Mouse (Mus musculus) hindbrain, embryonic 16.5 days (tissue): ENCODE data around the gene Tldc1. TPM values are rescaled to one million over a fixed set of nuclear protein-coding genes. Genes with fewer than 3 reads are reported as not detected.
A peak's percentile ranks its signal among the peaks of the same experiment; 100 is the strongest.

ENCODE experiments used
- ATAC-seq: fragments of 200-750 bp; cut with Nextera tagmentation; 2 replicates; pipeline ENCODE4 v1.8.0; 2017; ENCODE audit warnings: moderate TSS enrichment, moderate library complexity
- H3K27ac ChIP-seq: fragments of 300-500 bp; sonication (generic); 2 replicates; pipeline ENCODE4 v1.5.1; 2014; ENCODE audit warnings: low read depth, mild to moderate bottlenecking, control low read depth, low read length, moderate library complexity
- H3K27me3 ChIP-seq: fragments of 300-500 bp; sonication (generic); replicated peaks from 2 replicates; pipeline ENCODE4 v1.6.1; 2014; ENCODE audit warnings: low read length; ENCODE audit not compliant: control insufficient read depth, insufficient read depth
- H3K36me3 ChIP-seq: fragments of 300-500 bp; sonication (generic); 2 replicates; pipeline ENCODE4 v1.6.1; 2014; ENCODE audit warnings: mild to moderate bottlenecking, low read length, moderate library complexity, mixed read lengths; ENCODE audit not compliant: control insufficient read depth, insufficient read depth
- H3K4me1 ChIP-seq: fragments of 300-500 bp; sonication (generic); 2 replicates; pipeline ENCODE4 v1.6.1; 2014; ENCODE audit warnings: low read depth, low read length; ENCODE audit not compliant: control insufficient read depth, insufficient read depth
- H3K4me2 ChIP-seq: fragments of 300-500 bp; sonication (generic); 2 replicates; pipeline ENCODE4 v1.6.1; 2014; ENCODE audit warnings: mild to moderate bottlenecking, low read length, control low read depth, moderate library complexity
- H3K4me3 ChIP-seq: fragments of 300-500 bp; sonication (generic); 2 replicates; pipeline ENCODE4 v1.5.1; 2014; ENCODE audit warnings: mild to moderate bottlenecking, low read length, control low read depth, moderate library complexity
- H3K9ac ChIP-seq: fragments of 300-500 bp; sonication (generic); 2 replicates; pipeline ENCODE4 v1.6.1; 2014; ENCODE audit warnings: low read depth, mild to moderate bottlenecking, control low read depth, low read length, moderate library complexity
- H3K9me3 ChIP-seq: fragments of 300-500 bp; sonication (generic); 2 replicates; pipeline ENCODE4 v1.6.1; 2014; ENCODE audit warnings: mild to moderate bottlenecking, low read length, moderate library complexity; ENCODE audit not compliant: control insufficient read depth
- WGBS: fragments of 180-500 bp; shearing (Covaris S2); extraction: QIAGEN DNeasy Blood & Tissue Kit; methylation state at CpG from one replicate; pipeline ENCODE4 v1.1.7; 2014; 5-methylcytosine and 5-hydroxymethylcytosine counted together
- polyA plus RNA-seq: library from polyadenylated mRNA; unstranded; fragments of >200 nt; fragmentation: Nextera tagmentation; extraction: Ambion mirVana; gene quantifications from 2 replicates; pipeline ENCODE4 v1.2.1, GENCODE M21; 2015

Gene Tldc1
- polyA plus RNA-seq, 1 experiment from 2014 or later = 11.4 TPM

DNA sequence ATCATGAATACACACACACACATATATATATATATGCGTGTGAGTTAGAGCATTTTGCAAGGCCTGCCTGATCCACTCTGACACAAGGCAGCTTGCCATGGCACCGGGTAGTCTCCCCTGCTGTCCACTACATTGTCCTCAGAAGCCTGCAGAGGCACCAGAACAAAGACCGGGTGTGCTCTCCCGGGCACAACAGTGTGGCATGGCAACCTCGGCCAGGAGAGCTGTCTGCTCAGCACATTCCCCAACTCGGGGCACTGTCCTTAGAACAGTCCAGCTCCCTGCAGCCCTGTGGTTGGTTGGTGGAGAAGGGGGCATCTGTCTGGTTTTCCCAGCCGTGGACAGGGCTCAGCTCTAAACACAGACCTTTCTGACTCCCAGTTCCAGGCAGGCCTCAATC lies 41.1 kb upstream of the Tldc1 start:
- Histone ChIP-seq H3K4me1 (peaks cover 8% of the 10 kb centered on the region; the same call in 1 of the 2 replicates), H3K36me3 (peaks cover 7% of the 10 kb centered on the region), H3K4me2 (no peak overlapping the region), H3K27me3 (no peaks in the 10 kb centered on the region), H3K4me3 (no peak overlapping the region), H3K9me3 (no peaks in the 10 kb centered on the region), H3K9ac (no peak overlapping the region), H3K27ac (0 out of 2 replicates have a peak overlapping the region, but pooled peaks have one; percentile 12)
- WGBS = 47% methylated on average over 7 of the region's 7 CpGs
- ATAC-seq = no peak

DNA sequence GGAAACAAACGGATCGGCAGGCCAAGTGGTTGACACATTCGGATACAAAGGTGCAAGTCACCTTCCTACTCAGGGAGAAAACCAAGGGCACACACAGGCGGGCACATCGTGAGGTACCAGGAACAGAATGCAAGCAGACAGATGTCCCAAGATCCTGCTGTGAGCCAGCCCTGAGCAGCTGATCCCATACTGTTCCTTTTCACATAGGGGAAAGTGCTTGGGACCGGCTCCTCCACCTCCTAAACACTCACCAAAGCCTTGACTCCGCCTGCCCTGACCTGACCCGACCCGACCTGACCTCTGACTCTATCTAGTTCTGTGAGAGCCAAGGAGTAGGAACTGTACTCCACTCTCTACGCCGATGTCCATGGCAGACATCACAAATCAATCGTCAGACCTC lies 39.2 kb upstream of the Tldc1 start:
- Histone ChIP-seq H3K4me1 (peaks cover 7% of the 10 kb centered on the region; the same call in 1 of the 2 replicates), H3K36me3 (peaks cover 7% of the 10 kb centered on the region), H3K4me2 (no peak overlapping the region), H3K9ac (no peak overlapping the region), H3K27ac (no peak overlapping the region), H3K9me3 (no peaks in the 10 kb centered on the region), H3K27me3 (no peaks in the 10 kb centered on the region), H3K4me3 (no peak overlapping the region)
- WGBS = 33% methylated on average over 12 of the region's 12 CpGs
- no peak for ATAC-seq

DNA sequence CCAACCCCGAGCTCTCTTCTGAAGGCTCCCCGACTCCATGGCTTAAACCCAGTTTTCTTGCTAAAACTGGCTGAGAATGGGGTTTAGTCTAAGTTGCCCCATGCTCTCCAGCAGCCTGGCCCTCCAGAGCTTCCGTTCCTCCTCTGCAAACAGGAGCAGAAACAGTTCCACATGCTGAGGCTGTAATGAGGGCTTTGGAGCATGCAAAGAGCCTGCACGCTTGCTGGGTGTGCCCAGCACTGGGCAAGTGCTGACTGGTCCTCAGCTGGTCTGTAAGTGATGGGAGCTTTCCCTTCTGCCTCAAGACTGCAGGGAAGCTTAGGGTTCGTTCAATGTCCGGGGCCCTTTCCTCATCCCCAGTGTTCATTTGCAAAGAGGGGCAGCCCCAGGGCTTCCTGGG lies 38.0 kb upstream of the Tldc1 start:
- H3K4me1 ChIP-seq = peaks cover 12% of the 10 kb centered on the region
- no peak overlapping the region for H3K4me2 ChIP-seq
- no peaks in the 10 kb centered on the region for H3K36me3 ChIP-seq
- no peak overlapping the region for H3K4me3 ChIP-seq
- H3K27me3 ChIP-seq = no peaks in the 10 kb centered on the region
- WGBS = 64% methylated on average over 6 of the region's 6 CpGs
- H3K9ac ChIP-seq = no peak overlapping the region
- H3K9me3 ChIP-seq = no peaks in the 10 kb centered on the region
- no peak overlapping the region for H3K27ac ChIP-seq
- ATAC-seq = no peak

DNA sequence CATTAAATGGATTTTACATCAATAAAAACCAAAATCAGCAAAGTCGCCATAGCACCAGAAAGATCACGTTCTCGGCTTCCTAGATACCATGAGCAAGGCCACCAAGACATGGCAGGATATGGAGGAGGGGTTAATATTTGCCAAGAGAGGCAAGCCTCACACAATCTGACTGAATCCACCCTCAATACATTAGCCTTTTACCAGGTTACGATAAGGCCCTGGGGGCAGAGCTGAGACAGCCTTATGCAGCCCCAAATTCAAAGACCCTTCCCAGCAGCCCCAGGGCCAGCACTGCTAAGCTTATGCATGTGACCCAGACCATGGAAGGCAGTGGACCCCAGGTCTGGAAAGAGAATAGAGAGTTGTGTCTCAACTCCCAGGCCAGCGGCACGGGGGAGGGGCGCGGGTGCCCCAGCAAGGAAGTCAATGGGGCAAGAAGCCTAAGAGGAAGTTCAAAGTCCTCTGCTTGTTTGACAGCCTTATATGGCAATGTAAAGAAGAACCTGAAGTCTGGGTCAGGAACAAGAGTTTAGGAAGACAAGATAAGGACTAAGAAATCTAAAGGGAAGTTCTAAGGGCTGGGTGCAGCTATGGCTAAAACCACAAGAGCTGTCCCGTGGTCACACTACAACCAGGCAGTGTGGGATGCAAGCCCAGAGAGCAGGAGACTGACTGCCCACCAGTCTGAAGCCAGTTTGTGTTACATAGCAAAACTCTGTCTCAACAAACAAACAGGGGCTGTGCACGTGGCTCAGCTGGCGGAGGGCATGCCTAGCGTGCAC lies 34.6 kb upstream of the Tldc1 start:
- Histone ChIP-seq H3K27me3 (no peaks in the 10 kb centered on the region), H3K9ac (no peak overlapping the region), H3K27ac (no peak overlapping the region), H3K36me3 (peaks cover 7% of the 10 kb centered on the region; the same call in 1 of the 2 replicates), H3K9me3 (no peaks in the 10 kb centered on the region), H3K4me1 (peaks cover 22% of the 10 kb centered on the region), H3K4me2 (no peak overlapping the region), H3K4me3 (no peak overlapping the region)
- whole genome bisulfite sequencing = 74% methylated on average over 12 of the region's 12 CpGs
- no peak for ATAC-seq

DNA sequence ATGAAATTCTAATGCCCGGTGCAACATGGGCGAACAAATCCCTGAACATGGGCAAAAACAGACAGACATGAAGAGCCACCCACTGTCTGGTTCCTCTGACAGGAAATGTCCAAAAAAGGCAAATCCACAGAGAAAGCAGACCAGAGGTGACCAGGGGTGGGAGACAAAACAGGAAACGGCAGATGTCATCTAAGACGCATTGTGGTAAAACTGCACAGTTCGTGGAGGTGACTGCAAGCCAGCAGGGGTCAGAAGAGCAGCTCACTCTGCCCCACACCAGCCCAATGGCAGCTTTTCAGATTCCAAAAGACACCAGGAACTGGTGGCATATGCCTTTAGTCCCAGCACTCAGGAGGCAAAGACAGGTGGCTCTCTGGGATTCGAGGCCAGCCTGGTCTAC lies 33.7 kb upstream of the Tldc1 start:
- H3K4me1 ChIP-seq = peaks cover 22% of the 10 kb centered on the region

DNA sequence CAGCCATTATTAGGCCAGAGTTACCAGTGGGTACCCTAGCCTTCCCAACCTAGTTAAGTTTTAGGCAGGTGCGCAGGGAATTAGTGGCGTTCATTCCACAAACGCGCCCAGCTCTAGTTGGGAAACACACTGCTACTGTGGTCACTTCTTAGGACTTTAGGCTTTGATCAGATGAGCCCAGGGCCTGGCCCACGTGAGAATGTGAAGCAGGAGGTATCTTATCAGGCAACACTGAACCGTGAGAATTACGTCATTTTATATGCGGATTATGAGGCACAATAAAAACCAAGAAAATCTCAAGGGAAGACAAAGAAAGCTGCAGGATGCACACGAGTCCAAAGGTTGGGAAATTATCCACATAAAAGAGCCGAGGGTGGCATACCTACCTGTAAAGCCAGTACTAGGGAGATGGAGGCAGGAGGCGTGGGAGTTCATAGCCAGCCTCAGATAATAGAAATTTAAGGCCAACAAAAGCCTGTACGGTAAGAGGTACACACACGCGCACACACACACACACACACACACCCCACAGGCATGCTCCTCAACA lies 32.8 kb upstream of the Tldc1 start:
- Histone ChIP-seq H3K9ac (no peak overlapping the region), H3K27me3 (no peaks in the 10 kb centered on the region), H3K36me3 (peaks cover 7% of the 10 kb centered on the region; the same call in 1 of the 2 replicates), H3K4me2 (no peak overlapping the region), H3K9me3 (no peaks in the 10 kb centered on the region), H3K4me1 (peaks cover 26% of the 10 kb centered on the region), H3K4me3 (no peak overlapping the region), H3K27ac (no peak overlapping the region)
- 80% methylated on average over 14 of the region's 14 CpGs for WGBS
- no peak for ATAC-seq

More for the DNA sequence above, 33.7 kb upstream of the Tldc1 start:
- H3K4me3 ChIP-seq = no peak overlapping the region
- H3K36me3 ChIP-seq = peaks cover 7% of the 10 kb centered on the region; the same call in 1 of the 2 replicates
- ATAC-seq = no peak
- no peaks in the 10 kb centered on the region for H3K9me3 ChIP-seq
- no peak overlapping the region for H3K4me2 ChIP-seq
- WGBS = 58% methylated on average over 6 of the region's 6 CpGs
- no peak overlapping the region for H3K27ac ChIP-seq
- no peaks in the 10 kb centered on the region for H3K27me3 ChIP-seq
- no peak overlapping the region for H3K9ac ChIP-seq

DNA sequence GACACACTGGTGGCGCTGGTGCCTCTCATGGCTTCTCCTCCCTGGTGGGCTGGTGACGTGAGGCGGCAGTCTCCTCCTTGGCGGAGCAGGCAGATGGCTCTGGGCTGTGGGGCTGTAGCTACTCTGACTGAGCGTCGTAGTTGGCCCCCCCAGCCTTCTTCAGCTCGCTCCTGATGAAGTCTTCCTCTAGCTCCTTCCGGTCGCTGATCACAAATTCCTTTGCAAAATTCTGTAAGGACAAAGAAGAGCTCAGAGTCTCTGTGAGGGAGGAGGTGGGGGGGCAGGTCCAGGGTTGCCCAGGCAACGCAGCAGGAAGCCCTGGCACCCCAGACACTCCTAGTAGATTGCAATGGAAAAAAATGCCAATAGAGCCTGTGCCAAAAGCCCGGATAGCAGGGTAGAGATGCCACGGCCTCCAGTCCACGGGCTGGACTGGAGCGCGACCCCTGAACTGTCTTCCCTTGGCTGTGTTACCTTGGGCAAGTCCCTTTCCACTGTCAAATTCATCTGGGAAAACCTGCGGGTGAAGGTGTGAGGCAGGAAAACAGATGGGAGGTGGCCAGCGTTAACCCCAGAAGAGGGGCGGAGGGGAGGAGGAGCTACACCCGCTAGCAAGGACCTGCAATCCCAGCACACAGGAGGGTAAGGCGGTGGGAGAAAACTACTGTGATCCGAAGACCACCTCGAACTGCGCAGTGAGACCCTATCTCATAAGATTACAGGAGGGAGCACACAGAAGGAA lies 32.1 kb upstream of the Tldc1 start:
- Histone ChIP-seq H3K9ac (no peak overlapping the region), H3K4me2 (0 out of 2 replicates have a peak overlapping the region, but pooled peaks have one; percentile 5), H3K4me3 (no peak overlapping the region), H3K4me1 (peaks cover 26% of the 10 kb centered on the region), H3K9me3 (no peaks in the 10 kb centered on the region), H3K27ac (peak overlapping the region; percentile 48), H3K36me3 (peaks cover 7% of the 10 kb centered on the region; the same call in 1 of the 2 replicates), H3K27me3 (no peaks in the 10 kb centered on the region)
- WGBS = 42% methylated on average over 21 of the region's 23 CpGs
- peak; percentile 43; the same call in 1 of the 2 replicates for ATAC-seq

DNA sequence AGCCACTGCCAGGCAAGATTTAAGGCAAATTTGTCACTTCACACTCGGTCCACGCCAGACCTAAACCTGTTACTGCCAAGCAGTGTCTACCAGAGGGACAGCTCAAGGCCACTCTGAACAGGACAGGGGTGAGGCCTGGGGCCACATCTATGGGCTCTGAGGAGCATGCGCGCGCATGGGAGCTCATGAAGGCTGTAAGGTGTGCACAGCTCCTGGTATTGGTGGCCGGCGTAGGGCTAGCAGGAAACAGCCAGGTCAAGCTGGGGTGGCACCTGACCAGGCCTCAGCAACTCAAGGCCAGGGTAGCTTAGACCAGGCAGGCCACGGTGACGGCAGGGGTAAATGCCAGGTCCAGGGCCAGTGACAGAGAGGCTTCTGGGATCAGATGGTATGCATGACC lies 31.4 kb upstream of the Tldc1 start:
- Histone ChIP-seq H3K27ac (peak overlapping the region; percentile 6), H3K4me1 (peaks cover 26% of the 10 kb centered on the region), H3K9me3 (no peaks in the 10 kb centered on the region), H3K4me3 (no peak overlapping the region), H3K27me3 (no peaks in the 10 kb centered on the region), H3K9ac (no peak overlapping the region), H3K36me3 (peaks cover 7% of the 10 kb centered on the region; the same call in 1 of the 2 replicates), H3K4me2 (no peak overlapping the region)
- no peak for ATAC-seq
- WGBS = 88% methylated on average over 9 of the region's 9 CpGs

DNA sequence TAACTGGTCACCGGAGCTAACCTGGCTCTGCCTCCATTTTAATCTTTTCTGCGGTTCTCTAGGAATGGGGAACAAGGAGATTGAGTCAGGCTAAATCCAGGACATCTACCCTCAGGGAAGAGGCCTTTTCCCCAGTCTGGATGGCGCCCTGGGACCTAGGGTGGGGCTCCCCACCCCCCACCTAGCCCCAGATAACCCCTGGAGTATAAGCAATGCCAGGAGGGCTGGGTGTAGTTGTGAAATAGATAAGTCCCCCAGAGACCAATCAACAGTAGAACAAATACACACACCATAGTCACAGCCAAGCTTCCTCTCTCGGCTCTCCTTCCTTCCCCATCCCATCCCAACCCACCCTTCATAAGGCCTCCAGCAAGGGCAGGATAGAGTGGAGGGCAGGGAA lies 29.5 kb upstream of the Tldc1 start:
- Histone ChIP-seq H3K4me1 (peaks cover 25% of the 10 kb centered on the region), H3K27me3 (no peaks in the 10 kb centered on the region), H3K4me2 (no peak overlapping the region), H3K9ac (no peak overlapping the region), H3K9me3 (no peaks in the 10 kb centered on the region), H3K4me3 (no peak overlapping the region), H3K36me3 (peaks cover 7% of the 10 kb centered on the region; the same call in 1 of the 2 replicates), H3K27ac (no peak overlapping the region)
- ATAC-seq = no peak
- 91% methylated on average over 4 of the region's 4 CpGs for WGBS
